In genomic region chr2:30577010-30577409, GRCm38 (mm10) we compare ENCODE assay signal across 25 mouse cellular contexts. TPM values are rescaled to one million over a fixed set of nuclear protein-coding genes. Genes with fewer than 3 reads are reported as not detected.
DNase-seq lines count a peak whose midpoint lies in the region; ATAC-seq and TF ChIP-seq lines count a peak whose summit lies in the region.
"Had no signal": no experiment of that assay in that cellular context is flagged by ENCODE, and none has a peak within 500 bp of the region (broad histone marks: within the 10 kb centered on the region; RNA-seq: fewer than 3 reads in every experiment).

No protein-coding gene starts in this region.

- TF ChIP-seq CTCF in testis, adult 2 months (IDR thresholded peaks at IDR 0.05; ENCODE audit: control insufficient read depth, insufficient read depth, insufficient replicate concordance, low read depth, low read length) = no peak

- H3K4me1 ChIP-seq in testis, adult 2 months (ENCODE audit: control insufficient read depth, insufficient read depth, low read length) = peaks cover 3% of the 10 kb centered on the region
- H3K4me1 ChIP-seq in ES-E14 (ENCODE audit: control insufficient read depth in 2 of 2, insufficient read depth in 2 of 2, low read length in 2 of 2, poor library complexity in 1 of 2) = peaks cover 3 to 12% of the 10 kb centered on the region in 2 experiments; a peak in 2 of 4 replicates
- H3K4me1 ChIP-seq: embryonic facial prominence, embryonic 12.5 days; forebrain, embryonic 13.5 days; heart, embryonic 10.5 days; hindbrain, embryonic 12.5 days had no signal

- DNase-seq in testis, postnatal 10 days (ENCODE audit: low spot score) = no peak
- DNase-seq in ES-E14 (ENCODE audit: low read depth, low spot score) = peak; percentile 53
- DNase-seq in ZHBTc4 (ENCODE audit: low read depth, low spot score) = peak; percentile 90
- no peak for DNase-seq in spleen, postnatal 4 days (ENCODE audit: low spot score in 2 of 2)
- no peak for DNase-seq in layer of hippocampus, postnatal 25 days (ENCODE audit: extremely low spot score in 1 of 2, low spot score in 1 of 2)
- no peak for DNase-seq in frontal cortex, postnatal 25 days (ENCODE audit: low spot score in 2 of 2)
- DNase-seq: adrenal gland, postnatal 10 days; cerebellum, adult 11-12 months; cerebellum, adult 9-10 months; cerebellum, postnatal 25 days; forebrain, postnatal 0 days; heart, adult 18-20 months; heart, postnatal 10 days; heart, postnatal 4 days had no signal

- no peak overlapping the region for H3K27ac ChIP-seq in testis, adult 2 months (ENCODE audit: control insufficient read depth, insufficient read depth, low read depth, low read length)
- peak overlapping the region; percentile 56; the same call in 1 of the 2 replicates for H3K27ac ChIP-seq in ES-E14 (ENCODE audit: insufficient read depth, low read depth, low read length, poor library complexity, severe bottlenecking)
- H3K27ac ChIP-seq: embryonic facial prominence, embryonic 12.5 days; forebrain, embryonic 13.5 days; heart, embryonic 10.5 days; hindbrain, embryonic 12.5 days had no signal

- H3K36me3 ChIP-seq in testis, adult 2 months (ENCODE audit: control insufficient read depth, insufficient read depth, low read length) = no peaks in the 10 kb centered on the region
- no peaks in the 10 kb centered on the region for H3K36me3 ChIP-seq in ES-E14 (ENCODE audit: control insufficient read depth, insufficient read depth, low read length, poor library complexity, severe bottlenecking)
- H3K36me3 ChIP-seq: embryonic facial prominence, embryonic 12.5 days; G1E; heart, embryonic 10.5 days; hindbrain, embryonic 12.5 days had no signal

- TF ChIP-seq POLR2A in testis, adult 2 months (IDR thresholded peaks at IDR 0.05; ENCODE audit: control insufficient read depth, low read depth, low read length) = no peak

- no peaks in the 10 kb centered on the region for H3K9me3 ChIP-seq in ES-E14 (ENCODE audit: control insufficient read depth, insufficient read depth, low read depth, low read length)
- H3K9me3 ChIP-seq: embryonic facial prominence, embryonic 12.5 days; forebrain, embryonic 13.5 days; G1E had no signal

- H3K4me3 ChIP-seq in testis, adult 2 months (ENCODE audit: control insufficient read depth, low read depth, low read length) = peak overlapping the region; percentile 72
- H3K4me3 ChIP-seq in ES-E14 (ENCODE audit: insufficient read depth in 1 of 2, low read depth in 1 of 2, low read length in 2 of 2, poor library complexity in 1 of 2, severe bottlenecking in 1 of 2) = peak overlapping the region in 1 of 2 experiments; percentile 42; a peak in 3 of 4 replicates
- H3K4me3 ChIP-seq: embryonic facial prominence, embryonic 12.5 days; forebrain, embryonic 13.5 days; heart, embryonic 10.5 days; hindbrain, embryonic 12.5 days had no signal

- in situ Hi-C loops in ES-E14 (cut with MboI; ENCODE audit: low sequenced_read_pairs in 2 of 2, unreplicated experiment in 2 of 2) = no loop called here

- no peaks in the 10 kb centered on the region for H3K27me3 ChIP-seq in testis, adult 2 months (ENCODE audit: control insufficient read depth, insufficient read depth, low read length)
- H3K27me3 ChIP-seq: embryonic facial prominence, embryonic 12.5 days; forebrain, embryonic 13.5 days; hindbrain, embryonic 12.5 days had no signal

- no peak for ATAC-seq in erythroblast, adult 5-6 weeks (replicated peaks; ENCODE audit: low FRiP score, poor library complexity, severe bottlenecking)
- ATAC-seq: forebrain, embryonic 13.5 days; forebrain, postnatal 0 days; hindbrain, embryonic 16.5 days; inflammation-experienced regulatory T-cells, adult 6 months; intestine, postnatal 0 days; Patski had no signal

- H3K9ac ChIP-seq in ES-E14 (ENCODE audit: insufficient read depth, low read depth, low read length, poor library complexity, severe bottlenecking) = peak overlapping the region; percentile 54
- H3K9ac ChIP-seq: embryonic facial prominence, embryonic 12.5 days; forebrain, embryonic 13.5 days; forebrain, postnatal 0 days; hindbrain, embryonic 12.5 days had no signal

TF ChIP-seq in ES-E14, 5 proteins besides CTCF, POLR2A, EP300 and RAD21:
- TF ChIP-seq HCFC1 (IDR thresholded peaks at IDR 0.05; ENCODE audit: borderline replicate concordance, insufficient read depth, low read length) = peak; percentile 88
- TF ChIP-seq ZC3H11A (IDR thresholded peaks at IDR 0.05; ENCODE audit: borderline replicate concordance, low read depth, low read length) = no peak

RNA-seq across cellular contexts. Expression of gene Cstad, which starts 17.8 kb away (rescaled TPM):
- 0.51 TPM in 1 of 2 replicates, not detected in the other for polyA plus RNA-seq in testis, adult 2 months (2012; rRNA removed)
- 0.54 TPM in 1 of 2 replicates, not detected in the other for total RNA-seq in ES-E14 (2012; rRNA removed)
- total RNA-seq in erythroblast, adult 5-6 weeks (2015; ENCODE audit: low replicate concordance) = not detected in 2 replicates
- not detected in 2 replicates for total RNA-seq in erythroblast, adult 5-6 weeks (2017; ENCODE audit: low replicate concordance)
- total RNA-seq in layer of hippocampus, postnatal 25 days (2021) = 10 to 100 TPM in 1 of 2 experiments, 1 to 10 TPM in 1; 3.0 to 10.3 TPM
- polyA plus RNA-seq: G1E had no signal

Comparison
In these comparisons a context has a peak if more than half of its experiments do, and no peak if none do; other contexts are left out.
1. DNase-seq: peak in ES-E14 (single experiment) and ZHBTc4 (single experiment); none in testis, postnatal 10 days (single experiment), spleen, postnatal 4 days (0 of 2), layer of hippocampus, postnatal 25 days (0 of 2) and frontal cortex, postnatal 25 days (0 of 2).